Mouse (Mus musculus) myocyte (in vitro differentiated cells): ENCODE measurements around the gene Cbwd1. TPM values are rescaled to one million over a fixed set of nuclear protein-coding genes. Genes with fewer than 3 reads are reported as not detected.

Source experiments
- H3K27me3 ChIP-seq: one replicate; pipeline ENCODE4 v1.6.1; 2011; ENCODE audit not compliant: control insufficient read depth, insufficient read depth, insufficient read length
- H3K36me3 ChIP-seq: one replicate; pipeline ENCODE4 v1.6.1; 2011; ENCODE audit not compliant: control insufficient read depth, insufficient read depth
- H3K4me2 ChIP-seq: one replicate; pipeline ENCODE4 v1.6.1; 2011; ENCODE audit warnings: low read depth, control low read depth
- H3K4me3 ChIP-seq: one replicate; pipeline ENCODE4 v1.5.1; 2011; ENCODE audit warnings: mild to moderate bottlenecking, control low read depth, moderate library complexity
- H3K79me2 ChIP-seq: one replicate; pipeline ENCODE4 v1.6.1; 2011; ENCODE audit not compliant: control insufficient read depth, insufficient read depth
- H3ac ChIP-seq: one replicate; pipeline ENCODE4 v1.6.1; 2011; ENCODE audit not compliant: control insufficient read depth, insufficient read length
- CEBPB ChIP-seq: IDR thresholded peaks from 2 replicates; pipeline ENCODE4 v1.6.1; 2011; ENCODE audit warnings: mild to moderate bottlenecking, moderate library complexity; ENCODE audit not compliant: poor library complexity, insufficient read depth, severe bottlenecking
- E2F4 ChIP-seq: IDR thresholded peaks from one replicate; pipeline ENCODE4 v1.6.1; 2011; ENCODE audit warnings: mild to moderate bottlenecking, control low read depth, moderate library complexity; ENCODE audit not compliant: insufficient read depth
- MAX ChIP-seq: IDR thresholded peaks from one replicate; pipeline ENCODE4 v1.6.1; 2011; ENCODE audit warnings: low read depth, mild to moderate bottlenecking, control low read depth
- MYOD1 ChIP-seq, 3 experiments: IDR thresholded peaks; one replicate each; pipeline ENCODE4 v1.6.1; 2011; ENCODE audit warnings: control low read depth in 2 of 3, low read depth in 2 of 3, mild to moderate bottlenecking in 2 of 3, moderate library complexity in 1 of 3; ENCODE audit not compliant: insufficient read length in 2 of 3, control insufficient read depth in 1 of 3
- MYOG ChIP-seq, 3 experiments: IDR thresholded peaks; one replicate each; pipeline ENCODE4 v1.6.1; 2011; ENCODE audit warnings: control low read depth in 2 of 3, low read depth in 2 of 3, mild to moderate bottlenecking in 2 of 3; ENCODE audit not compliant: insufficient read length in 2 of 3, control insufficient read depth in 1 of 3, insufficient read depth in 1 of 3
- POLR2A ChIP-seq: IDR thresholded peaks from one replicate; pipeline ENCODE4 v1.6.1; 2011; ENCODE audit warnings: low read depth, mild to moderate bottlenecking, control low read depth, moderate library complexity; ENCODE audit not compliant: insufficient read length
- POLR2AphosphoS2 ChIP-seq: IDR thresholded peaks from one replicate; pipeline ENCODE4 v1.6.1; 2011; ENCODE audit warnings: low read depth, control low read depth; ENCODE audit not compliant: insufficient read length
- REST ChIP-seq: IDR thresholded peaks from one replicate; pipeline ENCODE4 v1.6.1; 2011; ENCODE audit warnings: mild to moderate bottlenecking, control low read depth, moderate library complexity; ENCODE audit not compliant: insufficient read depth, insufficient read length
- SRF ChIP-seq: IDR thresholded peaks from one replicate; pipeline ENCODE4 v1.6.1; 2011; ENCODE audit warnings: low read depth; ENCODE audit not compliant: control insufficient read depth, insufficient read length
- TCF12 ChIP-seq: IDR thresholded peaks from one replicate; pipeline ENCODE4 v1.6.1; 2011; ENCODE audit warnings: mild to moderate bottlenecking, control low read depth; ENCODE audit not compliant: poor library complexity, insufficient read depth, severe bottlenecking
- TCF3 ChIP-seq: IDR thresholded peaks from one replicate; pipeline ENCODE4 v1.6.1; 2011; ENCODE audit warnings: low read depth, control low read depth; ENCODE audit not compliant: insufficient read length
- USF1 ChIP-seq: IDR thresholded peaks from one replicate; pipeline ENCODE4 v1.6.1; 2011; ENCODE audit warnings: low read depth, mild to moderate bottlenecking, control low read depth, moderate library complexity
- polyA plus RNA-seq: library from polyadenylated mRNA; unstranded; fragments of >200 nt; fragmentation: generic; extraction: Trizol; gene quantifications from one replicate; pipeline ENCODE4 v1.2.1, GENCODE M21; 2012; ENCODE audit warnings: missing spikeins

The Cbwd1 gene
- polyA plus RNA-seq, result 9.8 TPM

DNA sequence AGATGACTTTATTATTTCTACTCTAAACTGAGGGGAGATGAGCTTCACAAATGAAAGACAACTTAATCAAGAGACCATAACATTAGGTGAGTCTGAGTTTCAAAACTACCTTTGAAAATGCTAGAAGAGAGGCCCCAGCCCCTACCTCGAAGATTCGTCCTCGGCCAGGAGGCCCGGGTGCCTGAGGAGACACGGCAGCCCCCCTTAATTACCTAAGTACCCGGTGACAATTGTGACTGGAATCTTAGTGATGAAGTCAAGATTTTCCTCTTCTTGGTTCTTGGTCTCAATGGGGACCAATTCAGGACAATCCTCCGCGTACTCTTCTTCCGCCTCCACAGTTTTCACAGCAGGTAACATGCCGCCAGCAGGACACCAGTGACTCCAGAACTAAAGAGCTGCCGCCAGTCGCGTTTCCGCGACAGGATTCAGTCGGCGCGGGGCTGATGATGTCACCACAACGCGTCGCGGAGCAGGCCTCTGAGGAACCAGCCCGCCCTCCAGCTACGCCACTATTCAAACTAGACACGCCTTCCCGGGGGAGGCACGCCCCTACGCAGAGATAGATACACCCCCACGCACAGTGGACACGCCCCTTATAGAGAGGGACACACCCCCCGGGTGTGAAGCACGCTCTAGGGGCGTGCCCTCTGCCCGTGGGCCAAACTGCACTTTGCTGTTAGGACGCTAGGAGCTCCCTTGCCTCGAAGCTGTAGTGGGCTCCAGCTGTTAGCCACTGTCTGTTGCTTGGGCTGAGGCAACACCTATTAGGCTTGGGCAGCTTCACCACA lies at the start of gene Cbwd1:
Gene Cbwd1 (minus strand): TSS at position 439 of the 791 bp plus-strand sequence.
- Histone ChIP-seq H3K4me2 (peak within 1 kb of the TSS; percentile 93), H3K27me3 (no peaks in the 10 kb centered on the region), H3K79me2 (no peaks in the 10 kb centered on the region), H3ac (no peak within 1 kb of the TSS), H3K4me3 (peak within 1 kb of the TSS; percentile 73), H3K36me3 (peaks cover 5% of the 10 kb centered on the region)
- TF ChIP-seq USF1 (no peak), MYOG (IDR thresholded peaks at IDR 0.05; ENCODE audit: control insufficient read depth in 1 of 3, insufficient read depth in 1 of 3, insufficient read length in 2 of 3, low read depth in 2 of 3) (peak in 2 of 3 experiments; percentile 27 to 63), POLR2AphosphoS2 (peak; percentile 72), CEBPB (no peak), E2F4 (peak; percentile 37), MAX (peak; percentile 22), TCF3 (no peak), SRF (peak; percentile 77), POLR2A (peak; percentile 73), MYOD1 (IDR thresholded peaks at IDR 0.05; ENCODE audit: control insufficient read depth in 1 of 3, insufficient read length in 2 of 3, low read depth in 2 of 3) (peak; percentile 47 to 66 (median 53)), REST (no peak), TCF12 (no peak)

DNA sequence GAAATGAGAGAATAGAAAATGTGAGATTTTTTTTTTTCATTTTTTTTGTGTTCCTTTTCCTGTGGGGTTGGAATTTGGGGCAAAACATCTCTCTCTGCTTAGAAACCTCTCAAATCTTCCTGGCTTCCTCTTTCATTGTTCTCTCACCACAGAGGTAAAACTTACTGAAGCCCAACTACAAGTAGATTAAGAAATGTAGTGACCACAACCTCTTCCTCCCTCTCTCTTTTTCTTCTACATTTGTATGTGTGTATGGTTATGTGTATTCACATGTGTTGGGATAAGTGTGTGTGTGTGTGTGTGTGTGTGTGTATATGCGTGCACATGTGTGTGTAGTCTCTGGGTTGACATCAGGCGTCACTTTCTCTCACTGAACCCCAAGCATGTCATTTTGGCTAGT lies 47.1 kb upstream of the Cbwd1 start:
- H3K27me3 ChIP-seq, result no peaks in the 10 kb centered on the region
- H3K79me2 ChIP-seq, result no peaks in the 10 kb centered on the region
- no peak overlapping the region for H3K4me2 ChIP-seq
- H3K4me3 ChIP-seq, result no peak overlapping the region
- no peak overlapping the region for H3ac ChIP-seq
- TF ChIP-seq TCF3, result no peak
- no peak for TF ChIP-seq USF1
- no peak for TF ChIP-seq MYOD1 (IDR thresholded peaks at IDR 0.05; ENCODE audit: control insufficient read depth in 1 of 3, insufficient read length in 2 of 3, low read depth in 2 of 3)
- no peak for TF ChIP-seq SRF
- no peak for TF ChIP-seq MYOG (IDR thresholded peaks at IDR 0.05; ENCODE audit: control insufficient read depth in 1 of 3, insufficient read depth in 1 of 3, insufficient read length in 2 of 3, low read depth in 2 of 3)
- no peak for TF ChIP-seq MAX
- TF ChIP-seq REST, result no peak
- no peak for TF ChIP-seq TCF12
- TF ChIP-seq E2F4, result no peak
- no peak for TF ChIP-seq CEBPB
- TF ChIP-seq POLR2AphosphoS2, result no peak
- no peak for TF ChIP-seq POLR2A
- H3K36me3 ChIP-seq, result no peaks in the 10 kb centered on the region

DNA sequence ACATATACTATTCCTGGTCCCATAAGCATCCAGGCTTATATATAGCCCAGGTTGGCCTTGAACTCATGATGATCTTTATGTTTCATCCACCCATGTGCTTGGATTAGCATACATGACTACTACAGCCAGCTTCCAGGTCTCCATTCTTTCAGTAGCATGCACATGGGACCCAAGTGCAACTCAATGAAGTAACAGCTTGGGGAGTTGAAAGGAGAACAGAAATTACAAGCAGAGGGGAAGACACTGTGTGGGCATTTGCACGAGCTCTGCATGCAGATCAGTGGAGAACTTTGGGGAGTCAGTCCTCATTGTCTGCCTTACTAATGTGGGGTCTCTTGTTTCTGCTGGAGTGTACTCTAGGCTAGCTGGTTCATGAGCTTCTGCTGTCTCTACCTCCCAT lies 45.3 kb upstream of the Cbwd1 start:
- Histone ChIP-seq H3K4me2 (no peak overlapping the region), H3K4me3 (no peak overlapping the region), H3K27me3 (no peaks in the 10 kb centered on the region), H3K79me2 (no peaks in the 10 kb centered on the region), H3K36me3 (no peaks in the 10 kb centered on the region), H3ac (no peak overlapping the region)
- TF ChIP-seq USF1, result no peak
- TF ChIP-seq E2F4, result no peak
- TF ChIP-seq MYOD1 (IDR thresholded peaks at IDR 0.05; ENCODE audit: control insufficient read depth in 1 of 3, insufficient read length in 2 of 3, low read depth in 2 of 3), result no peak
- no peak for TF ChIP-seq TCF3

DNA sequence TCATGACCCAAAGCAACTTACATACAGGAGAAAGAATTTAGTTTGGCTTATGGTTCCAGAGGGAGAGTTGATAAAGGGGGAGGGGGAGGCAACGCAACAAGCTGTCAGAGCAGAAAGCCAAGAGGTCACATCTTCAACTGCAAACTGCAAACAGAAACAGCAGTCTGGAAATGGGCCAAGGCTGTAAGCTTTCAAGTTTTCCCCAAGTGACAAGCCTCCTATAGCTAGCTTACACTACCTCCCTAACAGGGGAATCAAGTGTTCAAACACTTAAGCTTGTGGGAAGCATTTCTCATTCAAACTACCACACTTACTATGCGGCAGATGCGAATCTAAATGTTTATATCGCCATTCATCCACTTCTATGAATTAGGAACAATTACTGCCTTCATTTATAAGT lies 42.4 kb upstream of the Cbwd1 start:
- Histone ChIP-seq H3ac (no peak overlapping the region), H3K4me2 (no peak overlapping the region), H3K27me3 (no peaks in the 10 kb centered on the region), H3K79me2 (no peaks in the 10 kb centered on the region), H3K4me3 (no peak overlapping the region), H3K36me3 (no peaks in the 10 kb centered on the region)
- TF ChIP-seq MYOD1 (IDR thresholded peaks at IDR 0.05; ENCODE audit: control insufficient read depth in 1 of 3, insufficient read length in 2 of 3, low read depth in 2 of 3) (no peak), E2F4 (no peak), USF1 (no peak), TCF3 (no peak), TCF12 (no peak), REST (no peak), POLR2A (no peak), POLR2AphosphoS2 (no peak), SRF (no peak), CEBPB (no peak), MAX (no peak), MYOG (IDR thresholded peaks at IDR 0.05; ENCODE audit: control insufficient read depth in 1 of 3, insufficient read depth in 1 of 3, insufficient read length in 2 of 3, low read depth in 2 of 3) (no peak)

DNA sequence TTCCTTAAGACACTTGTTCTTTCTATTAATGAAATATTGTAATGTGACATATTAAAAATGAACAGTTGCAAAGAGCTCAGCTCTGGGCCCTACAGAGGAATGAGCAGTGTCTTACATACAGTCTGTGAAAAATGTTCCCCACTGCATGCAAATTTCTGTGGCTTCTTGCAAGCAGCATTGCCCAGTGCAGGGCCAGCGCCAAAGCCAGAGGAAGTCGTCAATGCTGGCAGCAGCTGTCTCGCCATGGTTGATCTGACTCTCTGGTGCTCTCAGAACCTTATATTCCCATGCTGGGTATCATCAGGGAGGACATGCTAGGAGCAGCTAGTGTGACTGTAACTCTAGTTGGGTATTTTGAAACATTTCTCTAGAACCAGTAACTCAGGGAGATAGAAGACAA lies 41.4 kb upstream of the Cbwd1 start:
- Histone ChIP-seq H3K27me3 (no peaks in the 10 kb centered on the region), H3K79me2 (no peaks in the 10 kb centered on the region), H3ac (no peak overlapping the region), H3K36me3 (no peaks in the 10 kb centered on the region), H3K4me2 (no peak overlapping the region), H3K4me3 (no peak overlapping the region)
- TF ChIP-seq REST (no peak), MYOG (IDR thresholded peaks at IDR 0.05; ENCODE audit: control insufficient read depth in 1 of 3, insufficient read depth in 1 of 3, insufficient read length in 2 of 3, low read depth in 2 of 3) (no peak), MAX (no peak)
